Mouse (Mus musculus): Measurements from ENCODE around the gene Dse. TPM values are rescaled to one million over a fixed set of nuclear protein-coding genes. Genes with fewer than 3 reads are reported as not detected.
A peak's percentile ranks its signal among the peaks of the same experiment; 100 is the strongest.
"Not testable (repeated sequence)": the region's sequence is repeated elsewhere in the genome, so short reads cannot be mapped to it uniquely, and the experiment has no call there.

Dse gene
- 7.5 and 8.3 TPM in 2 replicates for polyA plus RNA-seq (2015; fragmentation: Nextera tagmentation; extraction: Ambion mirVana)

- H3K9ac ChIP-seq (ENCODE audit: low read length) = peak within 1 kb of the TSS; percentile 81
- no peaks in the 10 kb centered on the region for H3K4me1 ChIP-seq (replicated peaks; ENCODE audit: control insufficient read depth, insufficient read depth)
- H3K27ac ChIP-seq (replicated peaks) = peak within 1 kb of the TSS; percentile 94
- no peaks in the 10 kb centered on the region for H3K27me3 ChIP-seq (ENCODE audit: control insufficient read depth, insufficient read depth, low read length)
- under 1% methylated on average over 14 of the region's 14 CpGs for WGBS
- no peaks in the 10 kb centered on the region for H3K9me3 ChIP-seq (ENCODE audit: control insufficient read depth, low read length)
- TF ChIP-seq EP300 (optimal IDR thresholded peaks at IDR 0.05) = no peak
- no peak for TF ChIP-seq CTCF (IDR thresholded peaks at IDR 0.05; ENCODE audit: low read depth)
- peak within 1 kb of the TSS; percentile 78 for H3K4me2 ChIP-seq (replicated peaks; ENCODE audit: low read depth)
- no peaks in the 10 kb centered on the region for H3K36me3 ChIP-seq (ENCODE audit: control insufficient read depth, insufficient read depth, low read length)
- H3K4me3 ChIP-seq (ENCODE audit: low read depth, low read length) = peak within 1 kb of the TSS; percentile 75
- ATAC-seq (ENCODE audit: low FRiP score, low TSS enrichment) (no peak; the same call in 1 of the 2 replicates), DNase-seq (ENCODE audit: low spot score) (no peak)
Observed at GRCm38 (mm10) chr10:34207503-34207850, at the start of gene Dse. TSS of gene Dse (minus strand) at chr10:34207715.

DNA sequence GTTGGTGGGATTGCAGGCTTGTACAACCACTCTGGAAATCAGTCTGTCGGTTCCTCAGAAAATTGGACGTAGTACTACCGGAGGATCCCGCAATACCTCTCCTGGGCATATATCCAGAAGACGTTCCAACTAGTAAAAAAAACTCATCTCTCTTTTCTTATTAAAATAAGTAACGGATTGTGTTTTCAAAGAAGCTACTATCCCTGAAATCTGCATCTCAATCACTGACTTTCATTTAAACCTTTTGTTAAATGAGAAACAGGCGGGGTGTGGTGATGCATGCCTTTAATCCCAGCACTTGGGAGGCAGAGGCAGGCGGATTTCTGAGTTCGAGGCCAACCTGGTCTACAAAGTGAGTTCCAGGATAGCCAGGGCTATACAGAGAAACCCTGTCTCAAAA lies 45.3 kb upstream of the Dse start:
- H3K27ac ChIP-seq (replicated peaks); H3K4me3 ChIP-seq (ENCODE audit: low read depth, low read length); H3K27me3 ChIP-seq (ENCODE audit: control insufficient read depth, insufficient read depth, low read length); H3K4me2 ChIP-seq (replicated peaks; ENCODE audit: low read depth); H3K4me1 ChIP-seq (replicated peaks; ENCODE audit: control insufficient read depth, insufficient read depth); H3K9me3 ChIP-seq (ENCODE audit: control insufficient read depth, low read length); ATAC-seq (ENCODE audit: low FRiP score, low TSS enrichment); H3K9ac ChIP-seq (ENCODE audit: low read length); H3K36me3 ChIP-seq (ENCODE audit: control insufficient read depth, insufficient read depth, low read length); DNase-seq (ENCODE audit: low spot score): not testable (repeated sequence)
- 93% methylated on average over 9 of the region's 9 CpGs for WGBS

DNA sequence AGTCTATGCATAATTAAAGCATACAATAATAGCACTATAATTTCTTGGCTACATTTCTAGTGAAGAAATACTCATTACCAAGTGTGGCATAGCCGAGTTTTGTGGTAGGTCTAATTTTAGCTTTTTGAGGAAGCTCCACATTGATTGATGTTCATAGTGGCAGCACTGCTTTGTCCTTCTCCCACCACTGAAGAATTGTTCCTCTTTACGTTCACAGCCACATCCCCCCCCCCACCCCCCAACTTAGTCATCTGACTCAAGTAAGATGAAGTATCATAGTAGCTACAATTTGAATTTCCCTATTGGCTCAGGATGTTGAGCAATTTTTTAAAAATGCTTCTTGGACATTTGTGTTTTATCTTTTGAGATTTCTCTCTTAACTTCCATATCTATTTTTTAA lies 42.1 kb upstream of the Dse start:
- 35% methylated on average over 2 of the region's 2 CpGs for WGBS
- no peak for DNase-seq (ENCODE audit: low spot score)
- no peak overlapping the region for H3K27ac ChIP-seq (replicated peaks)

DNA sequence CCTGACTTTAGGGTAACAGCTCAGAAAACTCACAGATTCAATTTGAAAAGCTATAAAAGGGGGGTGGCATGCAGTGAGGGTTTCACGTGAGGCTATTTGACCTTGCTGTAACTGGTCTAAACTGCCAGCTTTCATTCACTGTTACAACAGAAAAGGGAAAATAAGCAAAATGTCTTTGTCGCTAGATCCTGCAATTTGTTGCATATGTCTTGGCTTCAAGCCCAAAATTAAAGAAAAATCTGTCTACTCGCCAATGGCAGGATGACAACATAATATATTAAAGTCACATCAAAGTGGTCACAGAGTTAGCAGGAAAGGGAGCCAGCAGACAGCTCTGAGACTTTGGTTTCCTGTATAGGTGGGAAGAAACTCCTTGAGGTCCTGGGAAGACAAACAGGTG lies 40.2 kb upstream of the Dse start:
- 25% methylated on average over 3 of the region's 3 CpGs for WGBS
- H3K4me3 ChIP-seq (ENCODE audit: low read depth, low read length) = no peak overlapping the region
- no peak overlapping the region for H3K4me2 ChIP-seq (replicated peaks; ENCODE audit: low read depth)
- no peak overlapping the region for H3K27ac ChIP-seq (replicated peaks)
- ATAC-seq (ENCODE audit: low FRiP score, low TSS enrichment) (no peak), DNase-seq (ENCODE audit: low spot score) (no peak)
- no peaks in the 10 kb centered on the region for H3K4me1 ChIP-seq (replicated peaks; ENCODE audit: control insufficient read depth, insufficient read depth)
- no peaks in the 10 kb centered on the region for H3K36me3 ChIP-seq (ENCODE audit: control insufficient read depth, insufficient read depth, low read length)
- H3K27me3 ChIP-seq (ENCODE audit: control insufficient read depth, insufficient read depth, low read length) = no peaks in the 10 kb centered on the region
- TF ChIP-seq EP300 (optimal IDR thresholded peaks at IDR 0.05) (no peak), CTCF (IDR thresholded peaks at IDR 0.05; ENCODE audit: low read depth) (no peak)
- no peak overlapping the region for H3K9ac ChIP-seq (ENCODE audit: low read length)
- no peaks in the 10 kb centered on the region for H3K9me3 ChIP-seq (ENCODE audit: control insufficient read depth, low read length)

More for the DNA sequence above, 42.1 kb upstream of the Dse start:
- Histone ChIP-seq H3K27me3 (ENCODE audit: control insufficient read depth, insufficient read depth, low read length) (no peaks in the 10 kb centered on the region), H3K4me2 (replicated peaks; ENCODE audit: low read depth) (no peak overlapping the region), H3K4me1 (replicated peaks; ENCODE audit: control insufficient read depth, insufficient read depth) (no peaks in the 10 kb centered on the region), H3K9ac (ENCODE audit: low read length) (no peak overlapping the region), H3K4me3 (ENCODE audit: low read depth, low read length) (no peak overlapping the region), H3K9me3 (ENCODE audit: control insufficient read depth, low read length) (no peaks in the 10 kb centered on the region), H3K36me3 (ENCODE audit: control insufficient read depth, insufficient read depth, low read length) (no peaks in the 10 kb centered on the region)
- no peak for TF ChIP-seq CTCF (IDR thresholded peaks at IDR 0.05; ENCODE audit: low read depth)
- no peak for TF ChIP-seq EP300 (optimal IDR thresholded peaks at IDR 0.05)
- no peak for ATAC-seq (ENCODE audit: low FRiP score, low TSS enrichment)

DNA sequence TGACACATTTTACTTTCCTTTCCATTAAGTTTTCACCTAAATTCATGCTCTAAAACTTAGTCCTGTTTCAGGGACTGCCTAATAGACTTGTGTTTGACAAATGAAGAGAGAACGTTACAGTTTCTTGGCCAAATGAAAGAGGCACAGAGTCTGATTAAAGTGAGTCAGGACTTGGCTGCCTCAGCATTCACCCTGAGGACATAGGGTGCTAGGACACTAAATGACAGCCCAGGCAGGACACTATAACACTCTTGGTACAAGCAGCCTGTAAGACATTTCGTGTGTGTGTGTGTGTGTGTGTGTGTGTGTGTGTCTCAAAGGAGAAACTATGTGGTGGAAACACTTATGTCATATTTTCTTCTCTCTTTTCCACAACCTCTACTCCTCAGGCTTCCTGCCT lies 38.6 kb upstream of the Dse start:
- Histone ChIP-seq H3K36me3 (ENCODE audit: control insufficient read depth, insufficient read depth, low read length) (no peaks in the 10 kb centered on the region), H3K9me3 (ENCODE audit: control insufficient read depth, low read length) (no peaks in the 10 kb centered on the region), H3K4me1 (replicated peaks; ENCODE audit: control insufficient read depth, insufficient read depth) (no peaks in the 10 kb centered on the region), H3K27me3 (ENCODE audit: control insufficient read depth, insufficient read depth, low read length) (no peaks in the 10 kb centered on the region), H3K4me2 (replicated peaks; ENCODE audit: low read depth) (no peak overlapping the region), H3K4me3 (ENCODE audit: low read depth, low read length) (no peak overlapping the region), H3K9ac (ENCODE audit: low read length) (no peak overlapping the region), H3K27ac (replicated peaks) (no peak overlapping the region)
- ATAC-seq (ENCODE audit: low FRiP score, low TSS enrichment) (no peak), DNase-seq (ENCODE audit: low spot score) (no peak)
- WGBS = 54% methylated on average over 2 of the region's 2 CpGs
- no peak for TF ChIP-seq EP300 (optimal IDR thresholded peaks at IDR 0.05)
- TF ChIP-seq CTCF (IDR thresholded peaks at IDR 0.05; ENCODE audit: low read depth) = no peak

DNA sequence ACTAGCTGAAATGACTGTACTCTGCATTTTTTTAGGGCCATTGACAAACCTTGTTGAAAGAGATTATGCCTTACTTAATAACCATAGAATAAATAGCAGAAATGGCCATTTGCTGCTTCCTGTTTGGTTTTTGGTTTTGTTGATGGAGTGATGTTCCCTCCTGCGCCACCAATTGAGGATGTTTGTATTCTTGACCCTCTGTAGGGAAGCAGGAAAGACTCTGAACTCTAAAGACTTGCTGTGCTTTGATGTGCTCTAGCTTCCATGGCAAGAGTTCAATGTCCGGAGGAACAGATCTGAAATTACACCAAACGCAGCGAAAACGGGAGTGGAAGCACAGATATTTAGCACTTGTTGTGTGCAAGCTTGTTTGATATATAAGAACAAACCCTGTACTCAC lies 37.2 kb upstream of the Dse start:
- no peaks in the 10 kb centered on the region for H3K9me3 ChIP-seq (ENCODE audit: control insufficient read depth, low read length)
- no peaks in the 10 kb centered on the region for H3K36me3 ChIP-seq (ENCODE audit: control insufficient read depth, insufficient read depth, low read length)
- no peak overlapping the region for H3K4me2 ChIP-seq (replicated peaks; ENCODE audit: low read depth)
- no peaks in the 10 kb centered on the region for H3K4me1 ChIP-seq (replicated peaks; ENCODE audit: control insufficient read depth, insufficient read depth)
- no peaks in the 10 kb centered on the region for H3K27me3 ChIP-seq (ENCODE audit: control insufficient read depth, insufficient read depth, low read length)
- TF ChIP-seq EP300 (optimal IDR thresholded peaks at IDR 0.05) (no peak), CTCF (IDR thresholded peaks at IDR 0.05; ENCODE audit: low read depth) (no peak)
- DNase-seq (ENCODE audit: low spot score) = no peak
- no peak overlapping the region for H3K9ac ChIP-seq (ENCODE audit: low read length)
- 71% methylated on average over 5 of the region's 5 CpGs for WGBS
- no peak overlapping the region for H3K27ac ChIP-seq (replicated peaks)
- H3K4me3 ChIP-seq (ENCODE audit: low read depth, low read length) = no peak overlapping the region
- no peak for ATAC-seq (ENCODE audit: low FRiP score, low TSS enrichment)
